Mouse (Mus musculus) liver, adult 2 months (tissue): Measurements from ENCODE around the gene Peg10. TPM values are rescaled to one million over a fixed set of nuclear protein-coding genes. Genes with fewer than 3 reads are reported as not detected.

Experiments
- DNase-seq: peaks from one replicate; pipeline ENCODE4 v3.0.0-alpha.2; 2011; ENCODE audit warnings: low read depth, low spot score; ENCODE audit errors: extremely low read depth
- H3K27ac ChIP-seq: fragments of 200-500 bp; replicated peaks from 2 replicates; pipeline ENCODE4 v1.5.1; 2012; ENCODE audit warnings: low read depth, mild to moderate bottlenecking, control low read depth, inconsistent platforms, low read length; ENCODE audit not compliant: insufficient read depth
- H3K27me3 ChIP-seq: fragments of 200-500 bp; 2 replicates; pipeline ENCODE4 v1.6.1; 2012; ENCODE audit warnings: mild to moderate bottlenecking, moderate library complexity, low read length, inconsistent platforms; ENCODE audit not compliant: control insufficient read depth, insufficient read depth
- H3K36me3 ChIP-seq: fragments of 200-500 bp; 2 replicates; pipeline ENCODE4 v1.6.1; 2012; ENCODE audit warnings: low read length, inconsistent platforms; ENCODE audit not compliant: control insufficient read depth, insufficient read depth
- H3K4me1 ChIP-seq: fragments of 200-500 bp; 2 replicates; pipeline ENCODE4 v1.6.1; 2011; ENCODE audit warnings: low read length; ENCODE audit not compliant: control insufficient read depth, insufficient read depth
- H3K4me3 ChIP-seq: fragments of 200-500 bp; 2 replicates; pipeline ENCODE4 v1.5.1; 2011; ENCODE audit warnings: low read depth, mild to moderate bottlenecking, control low read depth, low read length, moderate library complexity; ENCODE audit not compliant: insufficient read depth
- H3K79me2 ChIP-seq: fragments of 200-500 bp; 2 replicates; pipeline ENCODE4 v1.6.1; 2012; ENCODE audit warnings: inconsistent platforms, mild to moderate bottlenecking, low read length, moderate library complexity; ENCODE audit not compliant: control insufficient read depth, insufficient read depth
- H3K9ac ChIP-seq: fragments of 200-500 bp; 2 replicates; pipeline ENCODE4 v1.6.1; 2012; ENCODE audit warnings: low read depth, mild to moderate bottlenecking, control low read depth, inconsistent platforms, low read length
- CTCF ChIP-seq: fragments of 200-500 bp; IDR thresholded peaks from 2 replicates; pipeline ENCODE4 v1.5.1; 2011; ENCODE audit warnings: low read depth, low read length, control low read depth
- POLR2A ChIP-seq: fragments of 200-500 bp; IDR thresholded peaks from 2 replicates; pipeline ENCODE4 v1.6.1; 2011; ENCODE audit warnings: low read length, control low read depth; ENCODE audit not compliant: insufficient read depth; ENCODE audit errors: extremely low read depth
- WGBS: fragments of 180-500 bp; shearing (Covaris S2); methylation state at CpG from one replicate; pipeline ENCODE4 v1.1.7; 2018; 5-methylcytosine and 5-hydroxymethylcytosine counted together
- polyA plus RNA-seq: library from polyadenylated mRNA; depleted of rRNA; stranded (reverse); fragments of >200 nt; gene quantifications from 2 replicates; pipeline ENCODE4 v1.2.3, GENCODE M21; 2012
- total RNA-seq: library from RNA; depleted of rRNA; stranded (reverse); fragments of >200 nt; gene quantifications from 2 replicates; pipeline ENCODE4 v1.2.3, GENCODE M21; 2014

The Peg10 gene
- total and polyA plus RNA-seq, 2 experiments: 0.07 to 0.09 TPM

DNA sequence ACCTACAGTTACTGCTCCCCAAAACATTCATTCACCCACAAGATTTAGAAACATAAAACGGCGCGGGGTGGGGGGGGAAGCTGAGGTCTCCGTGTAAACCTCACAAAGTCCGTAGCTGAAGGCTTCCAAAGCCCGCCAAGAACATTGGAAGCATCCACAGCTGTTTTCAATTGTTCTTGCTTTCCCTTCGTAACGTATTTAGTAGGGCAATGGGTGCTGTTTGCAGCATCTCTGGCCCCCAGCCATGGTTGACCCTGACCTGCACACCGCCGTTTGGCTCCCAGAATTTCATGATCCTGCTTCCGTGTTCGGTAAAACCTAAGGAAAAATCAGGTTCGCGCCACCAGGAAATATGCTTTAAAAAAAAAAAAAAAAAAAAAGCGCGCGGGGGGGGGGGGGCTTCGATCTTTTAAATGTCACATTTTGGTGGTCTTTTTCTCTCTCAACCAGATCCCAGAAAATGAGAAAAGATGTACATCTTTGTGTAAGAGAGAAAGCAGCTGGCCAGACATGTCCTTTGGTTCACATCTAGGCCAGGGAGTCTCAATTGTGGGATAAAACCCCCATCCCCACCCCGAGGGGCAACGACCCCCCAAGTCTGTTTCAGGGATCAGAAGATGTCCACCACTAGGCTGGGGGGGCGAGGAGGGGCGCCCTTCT lies 940 bp upstream of the Peg10 start:
- 47% methylated on average over 22 of the region's 22 CpGs for WGBS
- no peaks in the 10 kb centered on the region for H3K36me3 ChIP-seq

DNA sequence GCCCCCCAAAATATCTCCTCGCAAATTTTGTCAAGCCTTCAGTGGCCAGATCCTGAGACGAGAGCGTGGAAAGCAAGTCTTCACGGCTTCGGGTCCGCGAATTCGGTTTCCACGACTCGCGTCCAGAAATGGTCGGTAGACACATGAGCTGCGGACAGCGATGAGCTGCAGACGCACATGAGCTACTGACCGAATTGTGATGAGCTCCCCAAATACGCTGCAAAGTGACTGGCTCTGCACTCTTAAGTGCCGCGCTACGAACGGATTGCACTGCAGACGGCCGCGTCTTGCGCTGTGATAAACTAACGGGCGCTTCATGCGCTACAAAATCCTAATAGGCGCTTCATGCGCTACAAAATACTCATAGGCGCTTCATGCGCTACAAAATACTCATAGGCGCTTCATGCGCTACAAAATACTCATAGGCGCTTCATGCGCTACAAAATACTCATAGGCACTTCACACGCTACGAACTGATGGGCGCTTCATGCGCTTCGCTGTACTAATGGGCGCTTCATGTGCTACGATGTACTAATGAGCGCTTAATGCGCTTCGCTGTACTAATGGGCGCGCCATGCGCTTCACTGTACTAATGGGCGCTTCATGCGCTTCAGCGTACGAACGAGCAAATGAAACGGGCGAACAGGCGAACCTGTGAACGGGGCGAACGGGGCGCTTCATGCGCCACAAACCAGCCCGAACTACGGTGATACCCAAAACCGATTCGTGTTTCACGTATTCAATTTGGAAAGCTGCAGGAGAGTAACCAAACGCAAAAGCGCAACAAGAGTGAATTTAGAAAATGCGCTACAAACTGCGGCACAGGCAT lies 785 bp downstream of the Peg10 start:
- 46% methylated on average over 71 of the region's 71 CpGs for WGBS
- no peak for TF ChIP-seq POLR2A
- no peak for TF ChIP-seq CTCF
- H3K9ac ChIP-seq: peak overlapping the region; percentile 32; the same call in 1 of the 2 replicates
- H3K4me3 ChIP-seq: peak overlapping the region; percentile 50
- no peaks in the 10 kb centered on the region for H3K79me2 ChIP-seq
- H3K27me3 ChIP-seq: no peaks in the 10 kb centered on the region
- peak; percentile 74 for DNase-seq
- no peaks in the 10 kb centered on the region for H3K36me3 ChIP-seq
- H3K4me1 ChIP-seq: no peaks in the 10 kb centered on the region
- H3K27ac ChIP-seq: no peak overlapping the region

More for the DNA sequence above, 940 bp upstream of the Peg10 start:
- H3K27me3 ChIP-seq: no peaks in the 10 kb centered on the region
- H3K79me2 ChIP-seq: no peaks in the 10 kb centered on the region
- no peak overlapping the region for H3K27ac ChIP-seq
- no peaks in the 10 kb centered on the region for H3K4me1 ChIP-seq
- peak overlapping the region; percentile 68; the same call in 1 of the 2 replicates for H3K9ac ChIP-seq
- H3K4me3 ChIP-seq: peak overlapping the region; percentile 75; the same call in 1 of the 2 replicates
- no peak for TF ChIP-seq POLR2A
- no peak for TF ChIP-seq CTCF
- no peak for DNase-seq

DNA sequence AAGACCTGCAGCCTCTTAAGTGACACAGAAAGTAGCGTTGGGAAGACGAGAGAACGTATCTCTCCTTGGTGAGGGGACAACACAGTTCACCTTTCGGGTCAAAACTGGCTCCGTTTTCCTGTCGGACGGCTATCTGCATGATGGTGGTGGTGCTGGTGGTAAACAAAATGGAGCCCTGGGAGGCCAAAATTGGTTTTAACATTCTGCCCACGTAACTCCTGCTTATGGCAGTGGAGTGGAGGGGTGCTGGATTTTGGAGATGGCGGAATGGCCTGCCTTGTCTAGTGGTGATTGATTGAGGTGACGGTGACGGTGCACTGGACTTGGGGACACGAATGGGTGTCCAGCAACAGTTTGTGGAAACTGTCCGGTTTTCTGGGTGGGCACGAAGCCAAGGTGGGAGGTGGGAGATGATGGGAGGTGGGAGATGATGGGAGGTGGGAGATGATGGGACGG lies 1.4 kb downstream of the Peg10 start:
- Histone ChIP-seq H3K36me3 (no peaks in the 10 kb centered on the region), H3K4me1 (no peaks in the 10 kb centered on the region), H3K79me2 (no peaks in the 10 kb centered on the region), H3K27ac (no peak overlapping the region), H3K9ac (peak overlapping the region; percentile 32; the same call in 1 of the 2 replicates), H3K4me3 (peak overlapping the region; percentile 50), H3K27me3 (no peaks in the 10 kb centered on the region)
- 56% methylated on average over 15 of the region's 15 CpGs for WGBS
- no peak for DNase-seq
- TF ChIP-seq POLR2A: no peak
- no peak for TF ChIP-seq CTCF

DNA sequence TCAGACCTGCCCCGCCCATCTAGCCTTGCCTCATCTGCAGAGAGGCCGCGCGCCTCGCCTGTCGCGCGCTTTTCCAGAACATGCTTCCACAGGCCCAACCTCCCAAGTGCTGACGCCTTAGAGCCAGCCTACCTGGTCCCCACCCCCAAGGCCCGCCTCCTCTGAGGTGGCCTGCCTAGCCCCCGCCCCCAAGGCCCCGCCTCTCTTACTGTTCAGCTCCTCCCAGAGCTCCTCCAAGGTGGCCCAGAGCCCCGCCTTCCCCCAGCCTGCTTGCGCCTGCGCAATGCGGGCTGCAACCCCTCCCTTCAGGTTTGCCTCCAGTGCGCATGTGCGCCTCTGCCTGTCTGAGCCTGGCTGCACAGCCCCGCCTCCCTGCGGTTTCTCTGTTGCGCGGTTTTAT lies 2.0 kb downstream of the Peg10 start:
- H3K9ac ChIP-seq: no peak overlapping the region
- H3K4me3 ChIP-seq: no peak overlapping the region
- H3K4me1 ChIP-seq: no peaks in the 10 kb centered on the region
- 53% methylated on average over 21 of the region's 22 CpGs for WGBS
- H3K27me3 ChIP-seq: no peaks in the 10 kb centered on the region
- no peak overlapping the region for H3K27ac ChIP-seq
- DNase-seq: peak; percentile 82
- no peaks in the 10 kb centered on the region for H3K36me3 ChIP-seq
- TF ChIP-seq POLR2A (0 out of 2 replicates have a peak, but pooled peaks have one; percentile 8), CTCF (no peak)
- H3K79me2 ChIP-seq: no peaks in the 10 kb centered on the region

DNA sequence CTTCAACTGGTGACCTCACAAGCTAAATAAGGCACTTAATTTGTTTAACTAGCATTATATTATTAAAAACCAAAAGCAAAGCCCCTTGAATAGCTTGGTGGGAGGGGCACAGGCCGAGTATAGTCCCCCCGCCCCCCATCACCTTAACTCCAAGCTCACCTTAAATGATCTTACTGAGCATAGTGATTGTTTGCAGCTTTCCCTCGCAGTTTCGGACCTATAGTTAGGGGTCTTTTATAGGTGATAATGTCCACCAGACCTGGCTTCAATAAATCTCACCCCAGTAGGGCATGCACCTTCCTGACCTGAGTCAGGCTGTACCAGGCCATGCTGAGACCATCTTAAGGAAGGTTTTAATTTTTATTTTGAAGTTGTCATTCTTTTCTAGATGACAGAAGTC lies 4.2 kb downstream of the Peg10 start:
- no peak overlapping the region for H3K4me3 ChIP-seq
- H3K79me2 ChIP-seq: no peaks in the 10 kb centered on the region
- H3K9ac ChIP-seq: no peak overlapping the region
- WGBS: 90% methylated on average over 4 of the region's 4 CpGs
- no peaks in the 10 kb centered on the region for H3K36me3 ChIP-seq
- TF ChIP-seq POLR2A (no peak), CTCF (no peak)
- no peak overlapping the region for H3K27ac ChIP-seq
- H3K27me3 ChIP-seq: no peaks in the 10 kb centered on the region
- no peak for DNase-seq
- H3K4me1 ChIP-seq: no peaks in the 10 kb centered on the region
